Mouse (Mus musculus) stomach, postnatal 0 days (tissue): ENCODE data around the gene Prmt8.

Source experiments
- CTCF ChIP-seq: IDR thresholded peaks from 2 replicates; pipeline ENCODE4 v1.5.1; 2016; ENCODE audit warnings: antibody characterized with exemption, low read depth, mild to moderate bottlenecking, moderate library complexity
- EP300 ChIP-seq: optimal IDR thresholded peaks from 2 replicates; pipeline ENCODE3; 2016; ENCODE audit warnings: antibody characterized with exemption

- no peak for TF ChIP-seq CTCF
- no peak for TF ChIP-seq EP300
Measured at GRCm38 (mm10) chr6:127708218-127708628, 61.0 kb downstream of the Prmt8 start.
